Mouse (Mus musculus): ENCODE measurements around the gene 1810049J17Rik.

GRCm38 (mm10) chr15:12337030-12337778, 15.5 kb upstream of the 1810049J17Rik start:
- no peak for TF ChIP-seq POLR2A (IDR thresholded peaks at IDR 0.05; ENCODE audit: low read depth, low read length)
- TF ChIP-seq CTCF (conservative IDR thresholded peaks at IDR 0.05; ENCODE audit: insufficient read depth, insufficient read length, low read depth, low read length), result no peak
